Comparison of ENCODE assay signal across 11 mouse cellular contexts in the genomic region with DNA sequence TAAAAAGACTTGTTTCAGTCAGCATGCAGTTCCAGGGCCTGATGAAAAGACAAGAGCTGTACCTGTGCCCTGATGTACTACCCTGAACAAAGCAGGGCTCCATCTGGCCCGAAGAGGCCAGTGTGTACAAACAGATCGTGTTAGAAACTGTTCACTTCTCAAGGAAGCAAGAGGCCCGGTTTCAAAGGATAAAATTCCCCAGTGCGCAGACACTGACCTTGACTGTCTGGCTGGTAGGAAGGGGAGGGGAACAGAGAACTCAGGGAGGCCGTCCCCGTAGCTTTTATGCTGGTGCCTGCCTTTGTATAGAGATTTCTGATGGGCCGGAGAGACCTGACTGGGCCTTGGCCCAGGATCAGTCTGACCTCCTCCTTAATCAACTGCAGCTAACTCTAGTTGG.
DNase-seq lines count a peak whose midpoint lies in the region; ATAC-seq and TF ChIP-seq lines count a peak whose summit lies in the region.
"Had no signal": no experiment of that assay in that cellular context is flagged by ENCODE, and none has a peak within 500 bp of the region (broad histone marks: within the 10 kb centered on the region; RNA-seq: fewer than 3 reads in every experiment).

No protein-coding gene starts in this region.

- H3K4me3 ChIP-seq in heart, embryonic 10.5 days, result no peak overlapping the region
- no peak overlapping the region for H3K4me3 ChIP-seq in hindbrain, embryonic 11.5 days (ENCODE audit: low read depth, low read length)
- H3K4me3 ChIP-seq in midbrain, postnatal 0 days (ENCODE audit: low read depth, low read length), result no peak overlapping the region
- H3K4me3 ChIP-seq in liver, embryonic 11.5 days (ENCODE audit: low read depth, low read length), result no peak overlapping the region

- peak overlapping the region; percentile 79 for H3K27ac ChIP-seq in heart, embryonic 10.5 days
- H3K27ac ChIP-seq in hindbrain, embryonic 11.5 days (ENCODE audit: low read depth, low read length), result peak overlapping the region; percentile 51
- H3K27ac ChIP-seq in midbrain, postnatal 0 days (ENCODE audit: low read depth, low read length), result 0 out of 2 replicates have a peak overlapping the region, but pooled peaks have one; percentile 26
- no peak overlapping the region; the same call in 1 of the 2 replicates for H3K27ac ChIP-seq in liver, embryonic 11.5 days (ENCODE audit: low read depth, low read length)
- H3K27ac ChIP-seq: liver, embryonic 14.5 days had no signal

- no peaks in the 10 kb centered on the region for H3K9me3 ChIP-seq in heart, embryonic 10.5 days
- H3K9me3 ChIP-seq in hindbrain, embryonic 11.5 days (ENCODE audit: control insufficient read depth, low read length), result no peaks in the 10 kb centered on the region
- no peaks in the 10 kb centered on the region for H3K9me3 ChIP-seq in midbrain, postnatal 0 days (ENCODE audit: low read length)
- H3K9me3 ChIP-seq in liver, embryonic 11.5 days (ENCODE audit: control insufficient read depth, low read length), result no peaks in the 10 kb centered on the region

- no peak overlapping the region for H3K9ac ChIP-seq in hindbrain, embryonic 11.5 days (ENCODE audit: low read depth, low read length)
- H3K9ac ChIP-seq in midbrain, postnatal 0 days (replicated peaks; ENCODE audit: low read length, poor library complexity, severe bottlenecking), result no peak overlapping the region
- H3K9ac ChIP-seq in liver, embryonic 11.5 days (ENCODE audit: low read depth, low read length), result no peak overlapping the region
- H3K9ac ChIP-seq: liver, embryonic 14.5 days had no signal

- no peak for DNase-seq in heart, embryonic 10.5 days (ENCODE audit: low spot score)
- DNase-seq in heart, adult 11 months, result no peak
- DNase-seq in ZHBTc4 (ENCODE audit: low read depth, low spot score), result peak; percentile 68
- DNase-seq in hindbrain, embryonic 11.5 days (ENCODE audit: low spot score), result no peak
- no peak for DNase-seq in midbrain, postnatal 0 days (ENCODE audit: low spot score)
- DNase-seq in liver, embryonic 11.5 days (ENCODE audit: low spot score), result no peak
- no peak for DNase-seq in cerebellum, adult 11-12 months
- DNase-seq in cerebellum, postnatal 14 days, result no peak
- DNase-seq: gastrocnemius, postnatal 10 days; spleen, adult 18-20 months had no signal

- H3K36me3 ChIP-seq in heart, embryonic 10.5 days, result peaks cover 10% of the 10 kb centered on the region; the same call in 1 of the 2 replicates
- H3K36me3 ChIP-seq in hindbrain, embryonic 11.5 days (ENCODE audit: control insufficient read depth, insufficient read depth, low read length), result no peaks in the 10 kb centered on the region
- no peaks in the 10 kb centered on the region for H3K36me3 ChIP-seq in midbrain, postnatal 0 days (ENCODE audit: insufficient read depth, low read length)
- H3K36me3 ChIP-seq in liver, embryonic 11.5 days (ENCODE audit: control insufficient read depth, insufficient read depth, low read length), result no peaks in the 10 kb centered on the region; the same call in 1 of the 2 replicates

- peaks cover 83% of the 10 kb centered on the region for H3K4me1 ChIP-seq in heart, embryonic 10.5 days
- H3K4me1 ChIP-seq in hindbrain, embryonic 11.5 days (replicated peaks; ENCODE audit: control insufficient read depth, insufficient read depth, low read length), result peaks cover 37% of the 10 kb centered on the region
- H3K4me1 ChIP-seq in midbrain, postnatal 0 days (ENCODE audit: insufficient read depth, low read length), result peaks cover 32% of the 10 kb centered on the region
- H3K4me1 ChIP-seq in liver, embryonic 11.5 days (replicated peaks; ENCODE audit: control insufficient read depth, insufficient read depth, low read length), result peaks cover 10% of the 10 kb centered on the region; the same call in 1 of the 2 replicates

- no peak overlapping the region for H3K4me2 ChIP-seq in hindbrain, embryonic 11.5 days (replicated peaks; ENCODE audit: low read depth, low read length)
- no peak overlapping the region for H3K4me2 ChIP-seq in midbrain, postnatal 0 days (ENCODE audit: low read depth, low read length, poor library complexity, severe bottlenecking)
- no peak overlapping the region for H3K4me2 ChIP-seq in liver, embryonic 11.5 days

- H3K27me3 ChIP-seq in heart, embryonic 10.5 days (ENCODE audit: insufficient read depth, poor library complexity, severe bottlenecking), result no peaks in the 10 kb centered on the region
- H3K27me3 ChIP-seq in hindbrain, embryonic 11.5 days (ENCODE audit: control insufficient read depth, insufficient read depth, low read length), result no peaks in the 10 kb centered on the region
- no peaks in the 10 kb centered on the region for H3K27me3 ChIP-seq in midbrain, postnatal 0 days (ENCODE audit: insufficient read depth, low read length)
- no peaks in the 10 kb centered on the region for H3K27me3 ChIP-seq in liver, embryonic 11.5 days (replicated peaks; ENCODE audit: control insufficient read depth, insufficient read depth, low read length)

- peak; percentile 19; the same call in 1 of the 2 replicates for TF ChIP-seq CTCF in midbrain, postnatal 0 days (IDR thresholded peaks at IDR 0.05)

- WGBS in heart, embryonic 10.5 days, result 35% methylated on average over 7 of the region's 7 CpGs
- WGBS in hindbrain, embryonic 11.5 days, result 48% methylated on average over 7 of the region's 7 CpGs
- WGBS in midbrain, postnatal 0 days, result 30% methylated on average over 7 of the region's 7 CpGs
- WGBS in liver, embryonic 11.5 days, result 67% methylated on average over 7 of the region's 7 CpGs

- no peak for ATAC-seq in hindbrain, embryonic 11.5 days (ENCODE audit: low FRiP score)
- ATAC-seq in midbrain, postnatal 0 days (ENCODE audit: low FRiP score), result no peak
- no peak for ATAC-seq in liver, embryonic 11.5 days (replicated peaks; ENCODE audit: low FRiP score)
